21 mouse cellular contexts compared by ENCODE assay signal in the genomic region with DNA sequence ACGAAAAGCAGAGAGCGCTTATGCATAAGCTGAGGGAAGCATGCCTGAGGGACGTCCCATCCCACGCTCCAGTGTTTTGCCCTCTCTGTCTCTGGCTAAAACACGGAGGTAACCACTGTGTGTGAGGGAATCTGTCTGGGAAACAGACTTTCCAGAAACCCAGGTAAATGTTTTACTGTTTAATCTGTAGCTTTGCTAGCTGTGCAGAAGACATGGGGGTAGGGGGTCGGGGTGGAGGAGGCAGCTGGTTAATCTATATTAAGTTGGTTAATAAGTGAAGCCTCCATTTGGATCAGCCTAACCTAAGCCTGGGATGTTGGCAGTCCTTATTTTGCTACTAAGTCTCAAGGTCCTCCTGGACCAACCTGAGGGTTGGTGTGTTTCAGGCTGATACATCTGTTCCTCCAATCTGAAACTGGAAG. TPM values are rescaled to one million over a fixed set of nuclear protein-coding genes. Genes with fewer than 3 reads are reported as not detected.
DNase-seq lines count a peak whose midpoint lies in the region; ATAC-seq lines count a peak whose summit lies in the region.
"Had no signal": no experiment of that assay in that cellular context is flagged by ENCODE, and none has a peak within 500 bp of the region (broad histone marks: within the 10 kb centered on the region; RNA-seq: fewer than 3 reads in every experiment).

No protein-coding gene starts in this region.

- no peaks in the 10 kb centered on the region for H3K9me3 ChIP-seq in midbrain, embryonic 11.5 days (ENCODE audit: control insufficient read depth, low read length)
- H3K9me3 ChIP-seq in midbrain, embryonic 16.5 days (replicated peaks; ENCODE audit: control insufficient read depth, low read length, poor library complexity, severe bottlenecking), result no peaks in the 10 kb centered on the region
- H3K9me3 ChIP-seq in kidney, embryonic 16.5 days (ENCODE audit: low read length), result no peaks in the 10 kb centered on the region
- H3K9me3 ChIP-seq: embryonic facial prominence, embryonic 15.5 days; forebrain, embryonic 10.5 days; heart, embryonic 10.5 days had no signal

- WGBS in midbrain, embryonic 11.5 days, result 91% methylated on average over 6 of the region's 6 CpGs
- 88% methylated on average over 6 of the region's 6 CpGs for WGBS in midbrain, embryonic 16.5 days
- WGBS in kidney, embryonic 16.5 days, result 76% methylated on average over 6 of the region's 6 CpGs

- peaks cover 9% of the 10 kb centered on the region; the same call in 1 of the 2 replicates for H3K36me3 ChIP-seq in midbrain, embryonic 11.5 days (ENCODE audit: control insufficient read depth, insufficient read depth, low read length)
- H3K36me3 ChIP-seq in midbrain, embryonic 16.5 days (ENCODE audit: control insufficient read depth, insufficient read depth, low read length), result peaks cover 6% of the 10 kb centered on the region
- H3K36me3 ChIP-seq in kidney, embryonic 16.5 days (ENCODE audit: insufficient read depth, low read length), result peaks cover 23% of the 10 kb centered on the region

- no peaks in the 10 kb centered on the region for H3K4me1 ChIP-seq in midbrain, embryonic 11.5 days (ENCODE audit: control insufficient read depth, insufficient read depth, low read length)
- no peaks in the 10 kb centered on the region for H3K4me1 ChIP-seq in midbrain, embryonic 16.5 days (ENCODE audit: control insufficient read depth, insufficient read depth, low read length)
- 0 out of 2 replicates have a peak, but pooled peaks cover 3% of the 10 kb centered on the region for H3K4me1 ChIP-seq in kidney, embryonic 16.5 days (ENCODE audit: insufficient read depth, low read length)
- H3K4me1 ChIP-seq: embryonic facial prominence, embryonic 15.5 days; forebrain, embryonic 10.5 days; heart, embryonic 10.5 days had no signal

- no peak overlapping the region for H3K4me2 ChIP-seq in midbrain, embryonic 11.5 days
- H3K4me2 ChIP-seq in midbrain, embryonic 16.5 days (ENCODE audit: low read length), result no peak overlapping the region
- 0 out of 2 replicates have a peak overlapping the region, but pooled peaks have one; percentile 3 for H3K4me2 ChIP-seq in kidney, embryonic 16.5 days (replicated peaks; ENCODE audit: low read depth, low read length)
- H3K4me2 ChIP-seq: embryonic facial prominence, embryonic 15.5 days had no signal

- peak; percentile 26 for DNase-seq in midbrain, embryonic 11.5 days (ENCODE audit: low spot score, missing footprints)
- peak; percentile 50 to 79 for DNase-seq in kidney, postnatal 25 days
- DNase-seq in layer of hippocampus, postnatal 36 days, result no peak
- DNase-seq in right cerebral cortex, postnatal 4 days, result no peak
- DNase-seq in thymus, postnatal 4 days, result no peak
- DNase-seq: adrenal gland, postnatal 10 days; cerebellum, adult 11 months; cerebellum, adult 8-10 months; cerebellum, postnatal 14 days; embryo, embryonic 11 days; gastrocnemius, postnatal 36 days; heart, adult 18-20 months; heart, postnatal 10 days; heart, postnatal 4 days had no signal

- no peak overlapping the region for H3K4me3 ChIP-seq in midbrain, embryonic 11.5 days (ENCODE audit: low read depth, low read length)
- no peak overlapping the region for H3K4me3 ChIP-seq in midbrain, embryonic 16.5 days (ENCODE audit: low read depth, low read length)
- H3K4me3 ChIP-seq in kidney, embryonic 16.5 days (ENCODE audit: low read length), result no peak overlapping the region
- H3K4me3 ChIP-seq: embryonic facial prominence, embryonic 15.5 days; erythroblast, embryonic 14.5 days; forebrain, embryonic 10.5 days; heart, embryonic 10.5 days had no signal

- H3K9ac ChIP-seq in midbrain, embryonic 11.5 days (ENCODE audit: low read length), result no peak overlapping the region
- H3K9ac ChIP-seq in midbrain, embryonic 16.5 days (ENCODE audit: low read depth, low read length), result no peak overlapping the region
- no peak overlapping the region for H3K9ac ChIP-seq in kidney, embryonic 16.5 days (replicated peaks; ENCODE audit: low read length)
- H3K9ac ChIP-seq: embryonic facial prominence, embryonic 15.5 days had no signal

- H3K27ac ChIP-seq in midbrain, embryonic 11.5 days (ENCODE audit: low read depth, low read length), result no peak overlapping the region
- no peak overlapping the region for H3K27ac ChIP-seq in midbrain, embryonic 16.5 days (ENCODE audit: low read length)
- H3K27ac ChIP-seq in kidney, embryonic 16.5 days (ENCODE audit: low read length), result peak overlapping the region; percentile 87
- H3K27ac ChIP-seq: embryonic facial prominence, embryonic 15.5 days; forebrain, embryonic 10.5 days; heart, embryonic 10.5 days had no signal

- no peaks in the 10 kb centered on the region for H3K27me3 ChIP-seq in midbrain, embryonic 11.5 days (ENCODE audit: control insufficient read depth, insufficient read depth, low read length)
- H3K27me3 ChIP-seq in midbrain, embryonic 16.5 days (ENCODE audit: control insufficient read depth, insufficient read depth, low read depth, low read length), result no peaks in the 10 kb centered on the region
- no peaks in the 10 kb centered on the region for H3K27me3 ChIP-seq in kidney, embryonic 16.5 days (ENCODE audit: insufficient read depth, low read length)
- H3K27me3 ChIP-seq: embryonic facial prominence, embryonic 15.5 days had no signal

- ATAC-seq in midbrain, embryonic 11.5 days (ENCODE audit: low FRiP score), result no peak
- ATAC-seq in midbrain, embryonic 16.5 days, result no peak
- peak; percentile 84 for ATAC-seq in kidney, embryonic 16.5 days (ENCODE audit: low FRiP score, low TSS enrichment)
- ATAC-seq: forebrain, embryonic 14.5 days had no signal

RNA-seq across cellular contexts. Expression of a gene that starts 20.3 kb away (rescaled TPM):
- 29.0 and 29.6 TPM in 2 replicates for polyA plus RNA-seq in midbrain, embryonic 11.5 days (2014; fragmentation: Nextera tagmentation; extraction: Ambion mirVana)
- 19.6 and 21.6 TPM in 2 replicates for polyA plus RNA-seq in midbrain, embryonic 16.5 days (2015; fragmentation: Nextera tagmentation; extraction: Ambion mirVana)
- polyA plus RNA-seq in kidney, embryonic 16.5 days (2015; fragmentation: Nextera tagmentation; extraction: Ambion mirVana), result 35.6 and 36.6 TPM in 2 replicates
- 10 to 100 TPM; 11.2 to 11.7 TPM for total RNA-seq in layer of hippocampus, postnatal 36 days (2021)
- polyA plus RNA-seq: erythroblast, embryonic 14.5 days had no signal

RNA-seq across cellular contexts. Expression of a gene that starts 40.2 kb away (rescaled TPM):
- 6.4 and 6.8 TPM in 2 replicates for polyA plus RNA-seq in midbrain, embryonic 11.5 days (2014; fragmentation: Nextera tagmentation; extraction: Ambion mirVana)
- 2.0 and 2.5 TPM in 2 replicates for polyA plus RNA-seq in midbrain, embryonic 16.5 days (2015; fragmentation: Nextera tagmentation; extraction: Ambion mirVana)
- 6.5 and 7.4 TPM in 2 replicates for polyA plus RNA-seq in kidney, embryonic 16.5 days (2015; fragmentation: Nextera tagmentation; extraction: Ambion mirVana)
- total RNA-seq in layer of hippocampus, postnatal 36 days (2021), result 10 to 100 TPM; 16.9 to 22.1 TPM
- polyA plus RNA-seq: erythroblast, embryonic 14.5 days had no signal

Comparison
In these comparisons a context has a peak if more than half of its experiments do, and no peak if none do; other contexts are left out.
1. DNase-seq: peak in midbrain, embryonic 11.5 days (single experiment) and kidney, postnatal 25 days (2 of 2); none in layer of hippocampus, postnatal 36 days (0 of 2), right cerebral cortex, postnatal 4 days (single experiment) and thymus, postnatal 4 days (single experiment).